Mouse (Mus musculus): ENCODE measurements around the gene Chd5.

DNA sequence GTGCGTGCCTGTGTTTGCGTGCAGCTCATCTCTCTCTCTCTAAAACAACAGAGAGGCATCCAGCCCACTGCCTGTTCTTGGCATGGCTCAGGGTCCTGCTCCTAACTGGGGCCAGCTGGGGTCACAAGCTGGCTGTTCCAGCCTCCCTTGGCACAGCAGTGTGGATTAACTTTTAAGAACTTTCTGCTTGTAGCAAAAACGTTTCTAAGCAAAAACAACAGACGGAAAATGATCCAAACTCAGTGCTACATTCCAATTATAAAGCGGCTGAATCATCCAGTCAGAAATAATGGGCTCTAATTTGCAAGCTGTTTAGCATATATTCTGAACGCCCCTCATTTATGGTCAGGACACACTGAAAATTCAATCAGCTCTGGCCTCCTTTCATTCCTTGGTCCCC is 66.7 kb downstream of the Chd5 start:
- TF ChIP-seq CTCF (IDR thresholded peaks at IDR 0.05; ENCODE audit: low read depth): no peak
- no peak for TF ChIP-seq EP300 (IDR thresholded peaks at IDR 0.05; ENCODE audit: low read depth)

Data from liver, postnatal 0 days (tissue).